Mouse (Mus musculus): ENCODE results near the gene Alg5.
A peak's percentile ranks its signal among the peaks of the same experiment; 100 is the strongest.
"Not testable (repeated sequence)": the region's sequence is repeated elsewhere in the genome, so short reads cannot be mapped to it uniquely, and the experiment has no call there.

Alg5 gene

GRCm38 (mm10) chr3:54735247-54736046 is at the start of gene Alg5, which contains the start of gene Exosc8:
Gene Alg5, plus strand, starts transcription at chr3:54735539.
Gene Exosc8, minus strand, starts transcription at chr3:54735393.
- DNase-seq (ENCODE audit: low read depth) = peak; percentile 96

GRCm38 (mm10) chr3:54687245-54687644 is 48.1 kb upstream of the Alg5 start:
- no peak for DNase-seq (ENCODE audit: low read depth)

- DNase-seq (ENCODE audit: low read depth) = peak; percentile 49
Observed at GRCm38 (mm10) chr3:54689091-54689490, 46.2 kb upstream of the Alg5 start.

GRCm38 (mm10) chr3:54692202-54693055 is 42.9 kb upstream of the Alg5 start, which contains the start of gene Supt20:
Gene Supt20, plus strand, starts transcription at chr3:54692807.
- peak; percentile 95 for DNase-seq (ENCODE audit: low read depth)

- no peak for DNase-seq (ENCODE audit: low read depth)
Observed at GRCm38 (mm10) chr3:54693056-54693415, 42.3 kb upstream of the Alg5 start.

- no peak for DNase-seq (ENCODE audit: low read depth)
Observed at GRCm38 (mm10) chr3:54699759-54700301, 35.5 kb upstream of the Alg5 start.

- not testable (repeated sequence) for DNase-seq (ENCODE audit: low read depth)
Observed at GRCm38 (mm10) chr3:54704106-54704505, 31.2 kb upstream of the Alg5 start.

GRCm38 (mm10) chr3:54708972-54709371 is 26.4 kb upstream of the Alg5 start:
- DNase-seq (ENCODE audit: low read depth) = peak; percentile 55

- no peak for DNase-seq (ENCODE audit: low read depth)
Observed at GRCm38 (mm10) chr3:54714253-54714652, 21.1 kb upstream of the Alg5 start, which contains the start of gene Gm21958. Gene Gm21958, minus strand, starts transcription at chr3:54714353.

GRCm38 (mm10) chr3:54715461-54715860 is 19.9 kb upstream of the Alg5 start:
- no peak for DNase-seq (ENCODE audit: low read depth)

GRCm38 (mm10) chr3:54717348-54717747 is 18.0 kb upstream of the Alg5 start:
- DNase-seq (ENCODE audit: low read depth) = no peak

- DNase-seq (ENCODE audit: low read depth) = no peak
Observed at GRCm38 (mm10) chr3:54718947-54719346, 16.4 kb upstream of the Alg5 start.

- DNase-seq (ENCODE audit: low read depth) = peak; percentile 75
Observed at GRCm38 (mm10) chr3:54723741-54724500, 11.4 kb upstream of the Alg5 start.

- DNase-seq (ENCODE audit: low read depth) = no peak
Observed at GRCm38 (mm10) chr3:54725344-54725743, 10.0 kb upstream of the Alg5 start.

- no peak for DNase-seq (ENCODE audit: low read depth)
Observed at GRCm38 (mm10) chr3:54727588-54727987, 7.8 kb upstream of the Alg5 start.

GRCm38 (mm10) chr3:54728100-54728499 is 7.2 kb upstream of the Alg5 start:
- no peak for DNase-seq (ENCODE audit: low read depth)

GRCm38 (mm10) chr3:54731626-54732150 is 3.7 kb upstream of the Alg5 start:
- no peak for DNase-seq (ENCODE audit: low read depth)

GRCm38 (mm10) chr3:54732371-54732770 is 3.0 kb upstream of the Alg5 start:
- DNase-seq (ENCODE audit: low read depth) = no peak

GRCm38 (mm10) chr3:54734411-54735246 is 710 bp upstream of the Alg5 start:
- DNase-seq (ENCODE audit: low read depth) = peak; percentile 95

- peak; percentile 33 for DNase-seq (ENCODE audit: low read depth)
Observed at GRCm38 (mm10) chr3:54736101-54736927, 975 bp downstream of the Alg5 start.

Data from naive thymus-derived CD4-positive, alpha-beta T cell, adult 2 months (primary cell).